Mouse (Mus musculus) lung, postnatal 0 days (tissue): Measurements from ENCODE around the gene Mapkapk2.

Experiments used
- CTCF ChIP-seq: IDR thresholded peaks from 2 replicates; pipeline ENCODE4 v1.5.1; 2016; ENCODE audit warnings: antibody characterized with exemption, mild to moderate bottlenecking
- EP300 ChIP-seq: IDR thresholded peaks from 2 replicates; pipeline ENCODE4 v1.6.1; 2016; ENCODE audit warnings: antibody characterized with exemption, mild to moderate bottlenecking, control low read depth

DNA sequence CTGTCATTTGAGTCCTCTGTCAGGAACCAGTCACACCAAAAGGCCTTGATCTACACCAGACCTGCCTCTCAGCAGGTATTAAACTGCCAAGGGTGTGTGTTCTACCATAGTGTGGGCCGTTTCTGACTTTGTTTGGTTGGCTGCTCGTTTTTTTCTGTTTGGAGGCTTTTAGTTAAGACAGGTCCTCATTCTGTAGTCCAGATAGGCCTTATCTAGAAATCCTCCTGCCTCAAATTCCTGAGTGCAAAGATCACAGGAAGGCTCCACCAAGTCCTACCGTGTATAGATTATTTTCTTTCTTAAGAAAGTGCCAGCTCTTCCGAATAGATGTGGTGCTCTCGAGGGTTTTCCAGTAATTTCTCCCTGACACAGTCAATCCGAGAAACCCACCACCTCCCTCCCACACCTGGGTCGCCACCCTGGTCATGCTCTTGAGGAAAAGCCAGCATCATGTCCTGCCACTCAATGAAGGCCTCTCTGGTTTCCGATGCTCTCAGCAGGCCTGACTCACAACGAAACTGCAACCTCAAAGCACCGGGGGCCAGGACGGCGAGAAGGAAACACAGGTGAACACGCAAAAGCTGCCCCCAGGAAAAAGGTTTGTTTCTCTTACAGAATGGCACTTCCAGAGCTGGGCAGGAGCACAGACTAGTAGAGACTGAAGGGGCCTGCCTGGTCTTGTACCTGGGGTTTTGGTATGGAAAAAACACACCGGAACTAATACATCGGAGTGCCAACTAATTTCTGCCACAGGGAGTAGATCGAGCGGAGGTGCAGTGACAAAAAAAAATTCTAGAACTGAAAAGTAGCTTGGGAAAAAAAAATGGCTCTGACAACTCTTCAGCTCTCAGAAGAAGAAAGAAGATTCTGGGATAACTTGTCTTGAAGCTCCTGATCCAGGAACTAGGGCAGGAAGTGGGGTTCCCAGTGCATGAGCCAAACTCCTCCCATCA, 87.1 kb downstream of the Mapkapk2 start:
- no peak for TF ChIP-seq CTCF
- no peak for TF ChIP-seq EP300
